Mouse (Mus musculus) forebrain, embryonic 14.5 days (tissue): ENCODE data around the gene Rbms3. TPM values are rescaled to one million over a fixed set of nuclear protein-coding genes. Genes with fewer than 3 reads are reported as not detected.

ENCODE experiments used
- ATAC-seq: fragments of 200-750 bp; cut with Nextera tagmentation; 2 replicates; pipeline ENCODE4 v1.8.0; 2017; ENCODE audit warnings: mild to moderate bottlenecking, moderate library complexity
- DNase-seq: peaks from one replicate; pipeline ENCODE4 v3.0.0-alpha.2; 2015; ENCODE audit warnings: low spot score
- H3K27ac ChIP-seq: fragments of 300-500 bp; sonication (generic); 2 replicates; pipeline ENCODE4 v1.5.1; 2014; ENCODE audit warnings: low read depth, mild to moderate bottlenecking, control low read depth, low read length, moderate library complexity
- H3K27me3 ChIP-seq: fragments of 300-500 bp; sonication (generic); replicated peaks from 2 replicates; pipeline ENCODE4 v1.6.1; 2014; ENCODE audit warnings: low read length, control low read depth, mixed read lengths; ENCODE audit not compliant: control insufficient read depth, insufficient read depth
- H3K36me3 ChIP-seq: fragments of 300-500 bp; sonication (generic); 2 replicates; pipeline ENCODE4 v1.6.1; 2014; ENCODE audit warnings: low read length, control low read depth; ENCODE audit not compliant: control insufficient read depth, insufficient read depth
- H3K4me1 ChIP-seq: fragments of 300-500 bp; sonication (generic); 2 replicates; pipeline ENCODE4 v1.6.1; 2014; ENCODE audit warnings: antibody characterized with exemption, low read length, control low read depth; ENCODE audit not compliant: control insufficient read depth, insufficient read depth
- H3K4me2 ChIP-seq: fragments of 300-500 bp; sonication (generic); 2 replicates; pipeline ENCODE4 v1.6.1; 2014; ENCODE audit warnings: mild to moderate bottlenecking, control low read depth, low read length
- H3K4me3 ChIP-seq: fragments of 300-500 bp; sonication (generic); 2 replicates; pipeline ENCODE4 v1.5.1; 2014; ENCODE audit warnings: low read depth, low read length, control low read depth
- H3K9ac ChIP-seq: fragments of 300-500 bp; sonication (generic); 2 replicates; pipeline ENCODE4 v1.6.1; 2014; ENCODE audit warnings: mild to moderate bottlenecking, low read length, control low read depth, moderate library complexity
- H3K9me3 ChIP-seq: fragments of 300-500 bp; sonication (generic); replicated peaks from 2 replicates; pipeline ENCODE4 v1.6.1; 2016; ENCODE audit warnings: low read length, control low read depth, mixed read lengths; ENCODE audit not compliant: control insufficient read depth
- WGBS: fragments of 180-500 bp; shearing (Covaris S2); extraction: QIAGEN DNeasy Blood & Tissue Kit; methylation state at CpG from one replicate; pipeline ENCODE4 v1.1.7; 2014; 5-methylcytosine and 5-hydroxymethylcytosine counted together
- polyA plus RNA-seq: library from polyadenylated mRNA; unstranded; fragments of >200 nt; fragmentation: Nextera tagmentation; extraction: Ambion mirVana; gene quantifications from 2 replicates; pipeline ENCODE4 v1.2.1, GENCODE M21; 2014

Rbms3 gene
- polyA plus RNA-seq, 1 experiment from 2014 or later, result 13.8 TPM

DNA sequence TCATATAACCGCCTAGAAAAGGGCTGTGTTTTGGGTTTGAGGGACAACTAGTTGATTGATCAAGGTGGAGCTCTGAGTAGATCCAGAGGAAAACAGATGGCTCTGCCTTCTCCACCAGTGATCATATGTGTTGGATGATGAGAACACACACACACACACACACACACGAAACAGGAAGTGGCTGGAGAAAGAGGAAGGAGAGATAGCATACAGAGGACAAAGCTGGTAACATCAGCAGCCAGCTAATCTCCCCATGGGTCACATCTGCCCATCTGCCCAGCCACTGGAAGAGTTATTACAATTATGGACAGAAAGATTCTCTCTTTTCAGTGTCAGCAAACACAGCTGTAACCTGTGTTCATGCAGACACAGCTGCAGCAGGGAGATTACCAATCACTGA lies 816.3 kb downstream of the Rbms3 start:
- DNase-seq (no peak), ATAC-seq (no peak)
- H3K27ac ChIP-seq, result no peak overlapping the region
- no peak overlapping the region for H3K4me3 ChIP-seq
- peaks cover 1% of the 10 kb centered on the region; the same call in 1 of the 2 replicates for H3K4me1 ChIP-seq
- no peak overlapping the region for H3K9ac ChIP-seq
- H3K27me3 ChIP-seq, result peaks cover 3% of the 10 kb centered on the region
- 84% methylated on average over 2 of the region's 2 CpGs for WGBS
- H3K36me3 ChIP-seq, result no peaks in the 10 kb centered on the region
- no peaks in the 10 kb centered on the region for H3K9me3 ChIP-seq
- no peak overlapping the region for H3K4me2 ChIP-seq

DNA sequence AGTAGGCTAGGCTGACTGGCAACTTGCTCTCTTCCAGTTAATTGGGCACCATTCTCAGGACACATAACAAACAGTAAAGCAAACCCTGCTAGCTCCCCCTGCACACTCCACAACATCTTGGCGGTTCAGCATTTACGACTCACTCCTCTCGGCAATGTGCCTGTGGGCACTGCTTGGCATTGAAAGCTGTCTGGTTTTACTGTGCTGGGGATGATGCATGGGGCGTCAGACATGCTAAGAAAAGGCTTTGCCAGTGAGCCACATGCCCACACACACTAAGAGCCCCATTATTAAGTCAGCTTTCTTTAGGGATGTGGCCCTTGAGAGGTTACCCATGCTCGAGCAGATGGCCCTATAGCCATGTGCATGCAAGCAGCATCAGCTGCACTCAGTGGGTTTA lies 820.5 kb downstream of the Rbms3 start:
- Histone ChIP-seq H3K27me3 (peaks cover 12% of the 10 kb centered on the region), H3K36me3 (no peaks in the 10 kb centered on the region), H3K4me1 (peaks cover 13% of the 10 kb centered on the region), H3K4me3 (no peak overlapping the region), H3K4me2 (no peak overlapping the region), H3K9ac (no peak overlapping the region), H3K27ac (no peak overlapping the region), H3K9me3 (no peaks in the 10 kb centered on the region)
- WGBS, result 57% methylated on average over 5 of the region's 5 CpGs
- ATAC-seq (no peak), DNase-seq (peak; percentile 42)

DNA sequence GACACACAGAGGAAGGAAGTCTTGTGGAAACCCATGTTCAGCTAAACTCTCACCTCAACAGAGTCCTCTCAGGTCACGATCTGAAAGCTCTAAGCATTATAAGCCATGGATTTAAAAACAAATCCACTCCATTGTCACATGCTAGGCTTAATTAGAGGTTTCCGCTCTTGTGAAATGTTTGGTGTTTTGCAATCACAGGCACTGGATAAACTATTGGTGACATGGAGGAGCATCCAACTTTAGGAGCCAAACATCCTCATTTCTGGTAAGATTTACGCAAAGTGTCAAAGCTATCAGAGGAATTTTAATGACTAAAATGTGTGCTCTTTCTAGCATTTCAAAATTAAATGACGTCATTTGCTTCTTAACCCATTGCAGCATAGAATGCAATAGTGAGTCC lies 821.3 kb downstream of the Rbms3 start:
- no peaks in the 10 kb centered on the region for H3K36me3 ChIP-seq

DNA sequence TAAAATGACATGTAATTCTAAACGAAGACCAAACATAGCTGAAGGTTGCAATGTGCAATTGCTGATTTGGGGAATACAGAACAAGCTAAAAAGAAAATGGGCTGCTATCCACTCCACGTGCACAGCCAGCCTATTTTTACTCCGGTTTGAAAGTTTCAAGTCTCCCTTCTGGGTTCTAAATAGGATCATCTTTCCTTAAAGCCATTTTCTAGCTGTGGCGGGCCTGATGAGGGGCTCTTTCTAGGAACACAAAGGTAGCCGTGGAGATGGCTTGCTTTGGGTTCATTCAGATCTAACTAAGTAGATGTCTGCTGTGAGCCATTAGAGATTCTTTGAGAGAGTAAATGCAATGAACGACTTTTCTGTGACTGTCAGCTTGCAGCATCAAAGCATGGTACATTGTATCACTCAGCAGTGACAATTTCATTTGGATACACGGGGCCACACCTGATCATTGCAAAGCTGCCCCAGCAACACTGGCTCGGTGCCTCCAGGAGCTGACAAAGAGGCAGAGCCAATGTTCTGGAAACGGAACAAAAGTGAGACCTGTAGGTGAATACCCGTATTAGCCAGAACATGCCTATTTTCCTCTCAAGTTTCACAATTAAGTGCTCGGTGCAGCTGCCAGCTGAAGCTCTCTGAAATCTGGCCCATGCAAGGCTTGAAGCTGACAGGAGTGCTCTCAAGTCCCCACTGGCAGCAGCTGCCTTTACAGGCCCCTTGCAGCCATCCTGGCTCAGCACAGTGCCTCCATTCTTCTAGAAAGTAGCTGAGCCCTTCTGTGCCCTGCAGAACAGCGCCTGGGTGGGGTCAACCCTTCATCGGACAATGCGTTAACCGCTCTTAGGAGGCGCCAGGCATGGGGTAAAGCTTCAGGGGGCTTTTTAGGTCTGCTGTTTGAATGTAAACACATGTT lies 822.3 kb downstream of the Rbms3 start:
- H3K4me2 ChIP-seq, result peak overlapping the region; percentile 20
- H3K27ac ChIP-seq, result peak overlapping the region; percentile 40; the same call in 1 of the 2 replicates
- peak; percentile 82 for DNase-seq
- H3K36me3 ChIP-seq, result no peaks in the 10 kb centered on the region
- WGBS, result 4% methylated on average over 16 of the region's 16 CpGs
- H3K9me3 ChIP-seq, result no peaks in the 10 kb centered on the region
- no peak overlapping the region for H3K9ac ChIP-seq
- peaks cover 13% of the 10 kb centered on the region for H3K4me1 ChIP-seq
- peaks cover 9% of the 10 kb centered on the region for H3K27me3 ChIP-seq
- peak; percentile 84 for ATAC-seq
- H3K4me3 ChIP-seq, result no peak overlapping the region

More for the DNA sequence above, 821.3 kb downstream of the Rbms3 start:
- Histone ChIP-seq H3K9me3 (no peaks in the 10 kb centered on the region), H3K9ac (no peak overlapping the region), H3K4me3 (no peak overlapping the region), H3K4me1 (peaks cover 13% of the 10 kb centered on the region), H3K27me3 (peaks cover 12% of the 10 kb centered on the region), H3K27ac (no peak overlapping the region), H3K4me2 (no peak overlapping the region)
- 49% methylated on average over 4 of the region's 4 CpGs for WGBS
- DNase-seq (no peak), ATAC-seq (no peak)

DNA sequence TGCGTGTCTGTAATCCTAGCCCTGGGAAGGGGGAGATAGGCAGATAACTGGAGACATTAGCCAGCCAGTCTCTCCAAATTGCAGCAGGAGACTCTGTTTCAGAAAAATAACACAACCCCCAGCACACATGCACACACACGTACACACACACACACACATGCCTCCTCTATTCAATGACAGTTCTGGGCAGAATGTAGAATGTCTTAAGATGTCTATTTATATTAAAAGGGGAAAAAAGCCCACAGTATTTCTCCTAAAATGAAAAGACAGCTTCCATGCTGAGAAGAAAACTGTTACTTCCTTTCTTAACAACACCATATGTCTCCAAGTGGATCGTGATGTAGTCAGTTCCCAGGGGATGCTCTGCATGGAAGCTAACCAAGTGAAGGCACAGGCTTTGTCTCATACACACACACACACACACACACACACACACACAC lies 826.4 kb downstream of the Rbms3 start:
- H3K9ac ChIP-seq, result no peak overlapping the region
- peaks cover 21% of the 10 kb centered on the region for H3K27me3 ChIP-seq
- no peaks in the 10 kb centered on the region for H3K9me3 ChIP-seq
- H3K36me3 ChIP-seq, result no peaks in the 10 kb centered on the region
- H3K4me1 ChIP-seq, result peaks cover 11% of the 10 kb centered on the region
- DNase-seq (peak; percentile 66), ATAC-seq (peak; percentile 31; the same call in 1 of the 2 replicates)
- H3K27ac ChIP-seq, result no peak overlapping the region
- no peak overlapping the region for H3K4me3 ChIP-seq
- 57% methylated on average over 3 of the region's 3 CpGs for WGBS
- no peak overlapping the region for H3K4me2 ChIP-seq

DNA sequence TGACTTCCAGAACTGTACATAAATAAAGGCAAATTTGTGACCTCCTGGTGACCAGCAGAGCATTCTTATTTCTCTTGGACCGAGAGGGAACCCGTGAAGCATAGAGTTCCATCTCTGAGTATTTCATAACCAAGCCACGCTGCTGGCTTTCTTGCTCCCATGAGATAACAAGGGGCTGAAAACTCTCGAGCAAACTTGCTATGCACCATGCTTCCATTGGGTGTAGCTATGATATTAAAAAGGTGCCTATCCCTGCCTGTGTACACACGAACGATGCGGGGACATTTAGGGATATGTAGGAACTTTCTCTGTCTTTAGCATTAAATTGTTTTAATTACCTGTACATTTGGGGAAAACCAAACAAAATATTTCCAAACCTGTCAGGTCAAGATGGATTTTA lies 827.1 kb downstream of the Rbms3 start:
- 82% methylated on average over 7 of the region's 7 CpGs for WGBS
- H3K4me1 ChIP-seq, result peaks cover 6% of the 10 kb centered on the region
- H3K27ac ChIP-seq, result no peak overlapping the region
- DNase-seq, result peak; percentile 24
- no peak for ATAC-seq
- H3K36me3 ChIP-seq, result no peaks in the 10 kb centered on the region
- H3K9ac ChIP-seq, result no peak overlapping the region
- no peak overlapping the region for H3K4me2 ChIP-seq
- no peak overlapping the region for H3K4me3 ChIP-seq
- H3K9me3 ChIP-seq, result no peaks in the 10 kb centered on the region
- H3K27me3 ChIP-seq, result peaks cover 28% of the 10 kb centered on the region

DNA sequence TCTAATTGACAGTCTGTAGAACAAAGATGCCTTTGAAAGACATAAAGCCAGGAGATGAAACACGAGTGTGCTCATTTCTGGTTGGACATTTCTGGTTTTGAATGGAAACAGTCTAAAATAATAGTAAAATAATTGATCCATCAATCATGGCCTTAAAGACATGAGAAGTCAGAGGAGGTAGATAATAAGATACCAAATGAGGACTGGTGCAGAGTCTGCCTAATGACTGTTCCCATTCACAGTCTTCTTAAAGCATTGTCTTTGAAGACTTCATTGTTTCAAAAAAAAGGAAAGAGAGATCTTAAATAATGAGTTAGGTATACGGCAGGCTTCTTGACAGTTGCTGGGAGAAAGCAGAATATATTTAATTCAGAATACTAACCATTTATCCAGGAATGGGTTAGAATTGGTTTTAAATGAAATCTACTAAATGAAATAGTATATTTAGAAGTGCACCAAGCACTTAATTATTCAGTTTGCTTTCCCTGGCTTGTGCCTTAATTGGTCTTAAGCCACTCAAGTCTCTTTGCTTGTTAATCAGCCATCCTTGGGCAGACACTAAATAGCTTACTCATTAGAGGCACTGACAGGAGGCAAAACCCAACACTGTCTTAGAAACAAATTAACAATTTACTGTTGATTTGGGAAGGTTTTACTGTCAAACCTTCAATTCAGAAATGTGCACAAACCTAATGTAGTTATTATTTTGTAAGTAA lies 834.3 kb downstream of the Rbms3 start:
- Histone ChIP-seq H3K27me3 (peaks cover 20% of the 10 kb centered on the region), H3K9ac (no peak overlapping the region), H3K9me3 (no peaks in the 10 kb centered on the region), H3K27ac (no peak overlapping the region), H3K4me3 (no peak overlapping the region), H3K4me1 (no peaks in the 10 kb centered on the region; the same call in 1 of the 2 replicates), H3K4me2 (no peak overlapping the region), H3K36me3 (no peaks in the 10 kb centered on the region)
- 4% methylated on average over 2 of the region's 2 CpGs for WGBS
- peak; percentile 68 for DNase-seq
- peak; percentile 82 for ATAC-seq

DNA sequence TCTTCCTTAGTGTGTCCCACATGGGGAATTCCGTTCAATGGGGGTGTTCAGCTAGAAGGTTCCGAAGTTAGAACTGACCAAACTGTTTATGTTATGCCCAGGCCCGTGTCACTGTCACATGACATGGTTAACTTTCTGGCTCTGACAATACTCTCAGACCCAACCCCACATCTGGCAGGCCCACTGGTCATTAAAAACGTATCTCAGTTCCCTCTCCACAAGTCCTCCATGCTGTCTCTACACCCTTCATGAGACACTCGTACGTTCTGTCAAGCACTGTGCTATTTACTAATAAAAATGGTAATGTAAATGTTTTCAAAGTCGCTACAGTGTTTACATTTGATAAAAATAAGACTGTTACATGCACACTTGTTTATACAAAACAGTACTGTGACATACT lies 837.9 kb downstream of the Rbms3 start:
- Histone ChIP-seq H3K27ac (no peak overlapping the region), H3K4me1 (no peaks in the 10 kb centered on the region; the same call in 1 of the 2 replicates)

More for the DNA sequence above, 837.9 kb downstream of the Rbms3 start:
- no peaks in the 10 kb centered on the region for H3K36me3 ChIP-seq
- peaks cover 14% of the 10 kb centered on the region; the same call in 1 of the 2 replicates for H3K27me3 ChIP-seq
- H3K4me2 ChIP-seq, result no peak overlapping the region
- ATAC-seq, result no peak
- DNase-seq, result no peak
- H3K4me3 ChIP-seq, result no peak overlapping the region
- no peaks in the 10 kb centered on the region for H3K9me3 ChIP-seq
- 81% methylated on average over 7 of the region's 7 CpGs for WGBS
- H3K9ac ChIP-seq, result no peak overlapping the region
